Mouse (Mus musculus): ENCODE results near the gene Nceh1.
A peak's percentile ranks its signal among the peaks of the same experiment; 100 is the strongest.

Nceh1 gene

DNA sequence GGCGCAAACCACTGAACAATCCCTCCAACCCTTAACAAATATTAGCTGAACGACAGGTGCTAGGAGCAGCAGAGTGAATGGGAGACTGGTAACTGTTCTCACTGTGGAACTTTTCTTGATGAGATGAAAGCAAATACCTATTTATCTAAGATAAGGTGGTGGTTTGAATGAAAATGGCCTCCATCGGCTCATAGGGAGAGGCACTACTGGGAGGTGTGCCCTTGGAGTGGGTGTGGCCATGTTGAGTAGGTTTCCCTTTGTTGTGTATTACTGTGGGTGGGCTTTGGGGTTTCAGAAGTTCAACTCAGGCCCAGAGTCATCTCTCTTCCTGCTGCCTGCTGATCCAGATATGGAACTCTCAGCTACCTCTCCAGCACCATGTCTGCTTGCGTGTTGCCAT lies 8.1 kb downstream of the Nceh1 start:
- DNase-seq (ENCODE audit: low spot score) = no peak

DNA sequence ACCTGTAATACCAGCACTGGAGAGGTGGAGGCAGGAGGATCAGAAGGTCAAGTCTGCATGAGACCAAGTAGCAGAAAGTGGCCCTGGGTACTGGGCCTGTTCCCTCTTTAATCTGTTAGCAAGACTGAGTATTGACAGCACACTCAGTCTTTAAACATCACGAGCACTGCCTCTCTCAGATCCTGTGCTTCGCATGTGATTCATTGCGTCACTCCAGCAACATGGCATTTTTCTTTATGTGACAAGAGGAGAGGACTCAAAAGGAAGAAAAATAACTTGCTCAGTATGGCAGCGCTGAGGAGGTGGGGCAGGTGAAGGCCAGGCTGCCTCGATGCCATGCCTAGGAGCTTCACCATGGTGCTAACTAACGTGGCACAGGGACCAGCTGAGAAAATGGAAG lies 9.1 kb downstream of the Nceh1 start:
- no peak for DNase-seq (ENCODE audit: low spot score)

DNA sequence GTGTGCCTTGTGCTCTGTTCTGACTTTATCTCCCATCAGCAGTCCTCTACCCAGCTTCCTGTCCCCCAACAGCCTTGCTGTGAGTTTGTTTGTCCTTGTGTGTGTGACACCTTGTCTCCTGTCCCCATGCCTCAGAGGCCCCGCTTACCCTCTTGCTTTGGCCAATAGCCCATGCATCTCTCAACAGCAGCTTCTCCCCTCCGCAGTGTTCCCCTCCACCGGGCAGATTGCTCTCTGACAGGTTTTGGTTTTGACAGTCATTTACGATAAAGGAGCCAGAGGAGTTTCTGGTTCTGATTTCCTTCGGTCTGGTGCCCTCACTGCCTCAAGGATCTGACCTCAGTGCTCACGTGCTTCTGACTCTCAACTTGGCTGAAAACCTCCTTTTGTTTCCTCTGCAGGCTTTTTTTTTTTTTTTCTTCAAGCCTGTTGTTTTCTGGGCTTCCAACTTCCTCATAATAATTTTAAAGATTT lies 11.1 kb downstream of the Nceh1 start:
- peak; percentile 60 for DNase-seq (ENCODE audit: low spot score)

DNA sequence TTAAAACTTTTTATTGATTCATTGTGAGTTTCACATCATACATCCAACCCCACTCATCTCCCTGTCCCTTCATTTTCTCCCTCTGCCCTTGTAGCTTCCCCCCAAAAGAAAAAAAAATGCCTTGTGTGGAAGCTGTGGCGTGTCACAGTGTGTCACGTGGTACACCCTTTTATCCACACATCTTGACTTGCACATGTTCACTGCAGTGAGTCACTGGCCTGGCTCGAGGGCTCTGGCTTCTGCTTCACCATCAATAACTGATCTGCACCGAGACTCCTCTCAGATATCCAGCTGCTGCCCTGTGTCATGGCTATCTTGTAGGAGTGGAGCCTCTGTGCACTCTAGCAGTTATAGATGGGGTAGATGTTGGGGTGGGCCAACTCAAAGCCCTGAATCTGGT lies 12.4 kb downstream of the Nceh1 start:
- no peak for DNase-seq (ENCODE audit: low spot score)

DNA sequence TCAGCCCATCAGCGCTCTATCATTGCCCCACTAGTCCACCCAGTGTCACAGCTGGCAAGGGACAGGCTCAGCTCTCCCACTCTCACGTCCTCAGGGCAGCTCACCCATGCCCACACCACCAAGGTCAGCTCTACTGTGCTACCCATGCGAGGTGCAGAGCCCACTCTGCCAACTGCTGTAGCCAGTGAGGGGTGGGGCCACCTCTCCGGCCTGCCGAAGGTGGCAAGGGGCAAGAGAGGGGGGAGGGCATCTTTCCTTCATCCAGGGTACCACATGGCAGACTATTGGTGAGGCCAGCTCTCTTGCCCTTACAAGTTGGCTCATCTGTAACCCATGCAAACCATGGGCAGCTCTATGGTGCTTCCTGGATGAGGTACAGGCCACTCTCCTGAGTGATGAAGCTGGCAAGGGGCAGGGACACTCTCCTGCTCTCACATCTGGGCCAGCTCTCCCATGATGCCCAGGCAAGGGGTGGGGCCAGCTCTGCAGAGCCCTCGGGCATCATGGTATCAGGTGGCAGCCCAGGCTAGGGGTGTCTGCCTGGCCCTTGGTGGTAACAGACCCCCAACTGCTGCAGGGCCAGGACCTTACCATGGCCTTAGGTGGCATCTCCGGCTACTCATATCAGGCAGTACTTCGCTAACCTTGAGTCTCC lies 12.9 kb downstream of the Nceh1 start:
- no peak for DNase-seq (ENCODE audit: low spot score)

DNA sequence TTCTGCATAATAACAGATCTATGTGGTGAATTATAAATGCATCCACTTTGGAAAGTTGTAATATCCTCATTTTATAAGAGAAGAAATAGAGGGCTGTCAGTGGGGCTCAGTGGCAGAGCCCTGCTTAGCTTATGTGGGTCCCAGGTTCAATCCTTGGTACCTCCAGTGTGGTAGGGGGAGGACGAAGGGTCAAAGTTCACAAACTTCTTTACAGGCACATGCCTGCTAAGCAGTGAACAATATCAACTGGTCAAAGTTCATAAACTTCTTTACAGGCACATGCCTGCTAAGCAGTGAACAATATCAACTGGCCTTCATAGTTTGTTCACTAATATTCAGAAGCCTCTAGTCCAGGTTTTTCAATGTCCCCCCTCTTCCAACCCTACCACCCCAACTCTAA lies 13.8 kb downstream of the Nceh1 start:
- no peak for DNase-seq (ENCODE audit: low spot score)

DNA sequence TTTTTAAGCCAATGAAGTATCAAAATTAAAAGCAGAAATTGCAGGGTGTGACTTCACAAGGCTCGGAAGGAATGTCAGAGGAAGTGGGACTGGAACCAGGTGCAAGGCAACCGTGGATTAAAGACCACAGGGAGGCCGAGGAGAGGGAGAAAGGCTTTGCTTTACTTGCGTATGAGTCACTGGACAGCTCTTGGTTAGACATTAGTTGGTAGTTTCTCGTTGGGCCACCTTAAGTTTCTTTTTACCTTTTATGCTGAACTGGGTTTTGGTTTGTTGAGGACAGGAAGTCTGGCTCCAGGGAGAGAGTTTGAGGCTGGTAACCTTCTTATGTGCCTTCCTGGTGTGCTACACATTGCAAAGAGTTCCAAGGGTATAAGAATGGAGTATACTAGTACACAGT lies 15.1 kb downstream of the Nceh1 start:
- DNase-seq (ENCODE audit: low spot score) = no peak

DNA sequence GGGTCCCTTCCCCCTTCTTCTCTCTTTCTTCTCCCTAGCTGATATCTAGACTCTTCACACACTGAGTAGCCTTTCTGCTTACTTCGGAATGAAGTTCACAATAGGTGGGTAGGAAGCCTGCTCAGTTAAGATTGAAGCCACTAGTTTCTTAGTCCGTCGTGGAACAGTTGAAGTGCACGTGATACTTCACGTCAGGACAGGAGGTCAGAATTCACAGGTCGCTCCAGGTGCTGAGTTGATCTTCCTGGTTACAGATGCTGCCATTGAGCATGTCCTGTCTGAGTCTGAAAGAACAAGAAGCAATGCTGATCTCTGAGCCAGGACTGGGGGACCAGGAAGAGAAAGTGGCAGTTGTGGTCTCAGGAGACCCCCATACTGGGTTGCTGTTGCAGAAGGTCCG lies 16.4 kb downstream of the Nceh1 start:
- DNase-seq (ENCODE audit: low spot score) = no peak

DNA sequence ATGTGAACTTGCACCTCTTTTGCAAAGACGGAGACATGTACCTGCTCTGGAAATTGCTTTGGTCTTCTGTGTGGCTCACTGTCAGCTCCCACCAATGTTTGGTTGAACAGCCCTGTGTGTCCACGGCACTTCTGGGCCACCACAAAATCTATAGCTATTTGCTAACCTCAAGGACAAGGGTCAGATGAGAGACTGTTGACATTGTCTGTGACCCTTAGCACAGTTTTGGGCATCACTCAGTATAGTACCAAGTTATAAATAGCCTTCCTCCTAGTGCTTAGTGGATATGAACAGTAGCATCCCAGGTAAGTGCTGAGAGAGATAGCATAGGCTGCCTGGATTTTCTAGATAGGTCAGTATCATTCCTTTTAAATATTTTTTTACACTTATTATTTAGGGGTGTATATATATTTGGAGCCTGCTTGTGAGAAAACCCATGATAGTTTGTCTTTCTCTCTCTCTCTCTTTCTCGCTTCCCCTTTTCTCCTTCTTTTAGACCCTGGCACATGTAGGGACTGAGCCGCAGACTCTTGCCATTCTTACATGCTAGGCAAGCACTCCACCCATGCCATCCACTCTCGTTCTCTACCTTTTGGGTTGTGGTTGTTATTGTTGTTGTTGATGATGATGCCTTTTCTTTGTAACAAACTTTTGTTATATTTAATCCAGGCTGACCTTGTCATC lies 19.1 kb downstream of the Nceh1 start:
- DNase-seq (ENCODE audit: low spot score) = no peak

DNA sequence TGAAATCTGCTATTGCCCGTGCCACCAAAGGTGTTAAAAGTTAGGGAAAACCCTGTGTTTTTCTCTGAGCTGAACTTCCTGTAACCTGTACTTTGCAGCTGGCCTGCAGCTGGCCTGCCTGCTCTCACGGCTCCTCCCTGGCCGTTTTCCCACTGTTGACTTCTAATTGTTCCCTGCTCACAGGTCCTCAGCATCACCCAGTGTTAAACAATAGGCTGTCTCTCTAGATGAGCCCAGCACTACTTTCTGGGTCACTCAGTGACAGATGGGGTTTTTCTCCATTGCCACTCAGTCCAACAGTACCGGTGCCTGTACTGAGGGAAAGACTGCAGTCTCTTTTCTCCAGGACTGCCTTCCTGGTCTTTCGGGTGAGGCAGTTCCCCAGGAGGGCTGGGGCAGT lies 22.3 kb downstream of the Nceh1 start:
- DNase-seq (ENCODE audit: low spot score) = peak; percentile 53

DNA sequence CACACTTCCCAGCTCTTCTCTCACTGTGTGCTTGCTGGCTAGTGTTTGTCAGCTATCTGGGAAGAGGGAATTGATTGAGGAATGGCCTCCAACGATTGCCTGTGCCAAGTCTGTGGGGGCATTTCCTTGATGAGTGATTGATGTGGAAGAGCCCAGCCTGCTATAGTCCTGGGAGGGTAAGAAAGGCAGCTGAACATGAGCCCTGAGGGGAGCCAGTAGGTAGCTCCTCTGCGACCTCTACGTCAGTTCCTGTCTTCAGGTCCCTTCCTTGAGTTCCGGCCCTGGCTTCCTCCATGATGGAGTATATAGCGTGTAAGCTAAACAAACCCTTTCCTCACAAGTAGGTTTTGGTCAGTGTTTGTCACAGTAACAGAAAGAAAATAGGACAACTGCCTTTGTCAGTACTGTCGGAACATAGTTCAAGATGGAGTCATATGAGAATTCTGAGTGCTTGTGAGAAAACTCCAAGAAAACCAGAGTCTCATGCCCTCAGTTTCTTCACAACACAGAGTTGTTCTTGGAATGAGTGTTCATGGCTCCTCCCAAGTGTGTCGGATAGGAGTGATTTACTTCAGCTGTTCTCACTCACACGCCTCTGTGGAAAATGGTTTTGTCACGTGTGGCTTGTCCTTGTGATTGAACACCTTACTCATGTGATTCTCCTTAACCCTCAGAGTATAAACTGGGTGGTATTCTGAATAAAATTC lies 22.9 kb downstream of the Nceh1 start:
- no peak for DNase-seq (ENCODE audit: low spot score)

DNA sequence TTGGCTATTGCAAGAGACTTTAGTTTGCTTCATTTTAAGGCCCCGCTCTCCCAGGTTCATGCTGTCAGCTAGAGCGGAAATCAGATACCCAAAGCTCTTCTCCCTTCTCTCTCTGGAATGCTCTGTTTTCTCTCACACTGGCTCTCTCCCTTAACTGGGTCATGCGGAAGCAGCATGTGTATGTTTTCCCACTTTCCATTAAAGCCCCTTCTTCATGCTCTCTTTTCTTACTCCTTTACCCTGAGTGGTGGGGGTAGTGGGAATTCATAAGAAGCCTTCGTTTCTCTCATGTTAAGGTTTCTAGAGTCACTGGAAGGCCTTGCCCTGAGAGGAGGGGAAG lies 23.4 kb downstream of the Nceh1 start:
- DNase-seq (ENCODE audit: low spot score) = no peak

DNA sequence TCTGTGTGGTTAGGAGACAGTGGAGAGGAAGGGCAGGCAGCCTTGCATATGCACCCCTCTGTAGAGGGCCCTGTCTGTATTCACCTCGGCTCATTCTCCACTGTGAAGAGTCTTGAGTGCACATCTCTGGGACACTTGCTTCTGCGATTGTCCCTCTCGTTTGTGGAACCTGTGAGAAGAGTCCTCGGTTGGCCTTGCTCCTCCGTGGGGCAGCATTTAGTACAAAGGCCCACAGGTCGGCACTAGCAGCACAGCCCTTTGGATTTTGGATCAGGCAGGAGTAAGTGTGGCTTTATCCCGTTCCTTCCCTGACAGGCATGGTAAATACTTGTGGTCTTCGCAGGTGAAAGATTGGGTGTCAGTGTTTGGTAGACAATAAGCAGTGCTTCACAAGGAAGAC lies 23.8 kb downstream of the Nceh1 start:
- no peak for DNase-seq (ENCODE audit: low spot score)

DNA sequence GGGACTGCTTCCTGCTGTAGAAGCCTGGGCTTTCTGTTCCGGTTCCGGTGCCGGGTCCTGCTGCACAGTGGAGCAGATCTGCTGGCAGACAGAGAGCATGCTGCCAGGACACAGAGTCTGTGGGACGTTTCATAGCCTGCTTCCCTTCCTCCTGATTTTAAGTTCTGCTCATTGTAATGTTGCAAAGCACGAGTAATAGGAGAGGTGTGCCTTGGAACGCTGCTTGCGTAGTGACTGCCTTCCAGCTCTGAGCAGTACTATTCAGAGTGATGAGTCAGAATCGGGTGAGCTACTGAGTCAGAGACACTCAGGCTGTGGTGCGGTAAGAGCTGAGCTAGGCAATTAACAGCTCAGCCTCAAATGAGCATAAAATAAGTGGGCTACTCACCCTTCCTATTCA lies 26.9 kb downstream of the Nceh1 start:
- peak; percentile 60 for DNase-seq (ENCODE audit: low spot score)

DNA sequence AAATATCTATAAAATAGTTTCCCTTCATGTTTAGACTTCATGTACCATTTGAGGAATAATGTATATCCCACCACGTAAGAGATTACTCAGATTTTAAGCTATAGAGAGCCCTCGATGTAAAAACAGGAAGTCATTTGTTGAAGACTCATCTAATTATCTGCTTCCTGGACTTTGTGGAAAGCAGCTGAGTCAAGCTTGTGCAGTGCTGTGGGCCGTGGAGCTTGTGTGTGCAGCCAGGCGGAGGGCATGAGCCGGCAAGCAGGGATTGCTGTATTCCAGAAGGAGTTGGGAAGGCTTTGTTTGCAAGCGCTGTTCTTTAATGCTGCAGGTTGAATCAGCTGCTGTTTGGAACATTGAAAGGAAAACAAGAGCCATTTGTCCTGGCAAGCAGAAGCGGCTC lies 27.5 kb downstream of the Nceh1 start:
- DNase-seq (ENCODE audit: low spot score) = no peak

DNA sequence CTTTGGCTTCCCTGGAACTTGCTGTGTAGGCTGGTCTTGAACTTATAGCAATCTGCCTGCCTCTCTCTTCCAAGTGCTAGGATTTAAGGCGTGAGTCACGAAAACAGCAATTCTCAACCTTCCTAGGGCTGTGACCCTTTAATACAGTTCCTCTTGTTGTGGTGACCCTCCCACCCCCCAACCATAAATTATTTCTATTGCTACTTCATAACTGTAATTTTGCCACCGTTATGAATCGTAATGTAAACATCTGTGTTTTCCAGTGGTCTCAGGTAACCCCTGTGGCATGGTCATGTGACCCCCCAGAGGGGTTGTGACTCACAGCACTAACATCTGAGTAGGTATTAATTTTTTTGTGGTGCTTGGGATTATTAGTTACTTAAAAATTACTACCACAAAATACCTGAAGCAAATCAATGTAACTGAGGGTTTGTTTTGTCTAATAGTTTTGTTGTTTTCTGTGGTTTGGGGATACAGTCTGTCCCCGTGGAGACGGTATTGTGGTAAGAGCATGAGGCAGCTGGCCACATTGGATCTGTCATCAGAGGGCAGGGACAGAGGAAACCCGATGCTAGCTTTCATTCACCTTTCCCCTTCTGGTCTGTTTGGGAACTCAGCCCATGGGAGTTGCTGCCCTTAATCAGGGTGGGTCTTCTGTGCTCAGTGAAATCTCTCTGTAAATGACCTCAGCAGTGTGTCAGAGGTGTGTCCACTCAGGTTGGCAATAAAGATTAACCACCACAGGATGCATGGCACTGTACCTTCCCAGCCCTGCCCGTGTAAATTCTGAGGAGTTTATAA lies 31.5 kb downstream of the Nceh1 start:
- peak; percentile 49 for DNase-seq (ENCODE audit: low spot score)

DNA sequence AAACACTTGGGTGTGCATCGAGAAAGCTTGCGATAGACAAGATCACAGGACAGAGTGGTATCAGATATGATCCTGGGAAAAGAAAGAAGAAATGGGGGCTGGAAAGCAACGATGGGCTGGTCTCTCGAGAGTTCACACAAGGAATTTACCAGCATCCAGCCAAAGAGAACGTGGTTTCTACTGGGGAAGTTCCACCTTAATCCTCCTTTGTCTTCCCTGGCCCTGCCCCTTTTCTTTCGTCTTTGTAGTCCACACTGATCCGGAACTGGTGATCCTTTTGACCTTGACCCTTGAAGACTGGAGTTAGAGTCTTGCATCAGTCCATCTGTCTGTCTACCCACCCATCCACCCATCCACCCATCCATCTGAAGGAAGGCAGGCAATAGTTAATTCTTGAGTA lies 34.6 kb downstream of the Nceh1 start:
- DNase-seq (ENCODE audit: low spot score) = no peak

DNA sequence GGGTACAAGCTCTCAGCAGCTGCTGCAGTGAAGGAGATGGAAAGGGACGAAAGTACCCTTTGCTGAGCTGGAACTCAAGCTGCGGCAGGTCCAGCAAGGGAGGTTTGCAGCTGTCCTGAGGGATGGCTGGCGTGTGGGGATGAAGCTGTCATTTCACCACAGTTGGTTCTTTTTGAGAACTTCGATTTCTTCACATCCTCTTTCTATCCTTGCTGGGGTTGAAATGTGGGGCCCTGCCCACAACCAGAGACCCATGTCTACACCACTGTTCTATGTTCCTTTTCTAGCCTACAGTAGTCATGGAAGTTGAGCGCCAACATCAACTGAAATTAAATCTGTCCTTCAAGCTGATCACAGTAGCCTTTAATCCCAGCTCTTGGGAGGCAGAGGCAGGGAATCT lies 35.8 kb downstream of the Nceh1 start:
- no peak for DNase-seq (ENCODE audit: low spot score)

DNA sequence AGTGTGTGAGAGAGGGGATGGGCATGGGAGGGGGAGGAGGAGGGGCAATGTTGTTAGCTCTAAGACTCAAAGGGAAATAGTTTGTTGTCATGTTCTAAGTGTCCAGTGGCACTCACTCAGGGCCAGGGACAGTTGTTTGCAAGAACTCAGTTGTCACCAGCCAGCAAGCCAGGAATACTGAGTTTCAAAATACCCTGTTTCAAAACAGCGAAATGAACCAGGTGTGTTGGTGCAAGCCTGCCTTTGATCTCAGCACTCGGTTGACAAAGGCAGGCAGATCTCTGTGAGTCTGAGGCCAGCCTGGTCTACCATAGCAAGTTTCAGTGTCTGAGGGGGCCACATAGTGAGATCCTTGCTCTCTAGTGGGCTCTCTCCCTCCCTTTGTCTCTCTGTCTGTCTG lies 39.3 kb downstream of the Nceh1 start:
- no peak for DNase-seq (ENCODE audit: low spot score)

DNA sequence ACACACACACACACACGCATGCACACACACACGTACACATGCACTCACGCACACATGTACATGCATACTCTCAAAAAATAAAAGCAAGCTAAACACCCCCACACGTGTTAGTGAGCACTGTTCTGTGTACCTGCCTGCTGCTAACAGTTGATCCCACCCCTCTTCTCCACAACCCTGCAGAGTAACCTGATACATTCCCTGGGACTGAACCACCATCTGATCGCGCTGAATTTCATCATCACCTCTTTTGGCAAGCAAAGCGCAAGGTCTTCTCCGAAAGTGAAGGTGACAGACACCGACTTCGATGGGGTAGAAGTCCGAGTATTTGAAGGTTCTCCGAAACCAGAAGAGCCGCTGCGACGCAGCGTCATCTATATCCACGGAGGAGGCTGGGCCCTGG lies 39.7 kb downstream of the Nceh1 start:
- DNase-seq (ENCODE audit: low spot score) = no peak

DNA sequence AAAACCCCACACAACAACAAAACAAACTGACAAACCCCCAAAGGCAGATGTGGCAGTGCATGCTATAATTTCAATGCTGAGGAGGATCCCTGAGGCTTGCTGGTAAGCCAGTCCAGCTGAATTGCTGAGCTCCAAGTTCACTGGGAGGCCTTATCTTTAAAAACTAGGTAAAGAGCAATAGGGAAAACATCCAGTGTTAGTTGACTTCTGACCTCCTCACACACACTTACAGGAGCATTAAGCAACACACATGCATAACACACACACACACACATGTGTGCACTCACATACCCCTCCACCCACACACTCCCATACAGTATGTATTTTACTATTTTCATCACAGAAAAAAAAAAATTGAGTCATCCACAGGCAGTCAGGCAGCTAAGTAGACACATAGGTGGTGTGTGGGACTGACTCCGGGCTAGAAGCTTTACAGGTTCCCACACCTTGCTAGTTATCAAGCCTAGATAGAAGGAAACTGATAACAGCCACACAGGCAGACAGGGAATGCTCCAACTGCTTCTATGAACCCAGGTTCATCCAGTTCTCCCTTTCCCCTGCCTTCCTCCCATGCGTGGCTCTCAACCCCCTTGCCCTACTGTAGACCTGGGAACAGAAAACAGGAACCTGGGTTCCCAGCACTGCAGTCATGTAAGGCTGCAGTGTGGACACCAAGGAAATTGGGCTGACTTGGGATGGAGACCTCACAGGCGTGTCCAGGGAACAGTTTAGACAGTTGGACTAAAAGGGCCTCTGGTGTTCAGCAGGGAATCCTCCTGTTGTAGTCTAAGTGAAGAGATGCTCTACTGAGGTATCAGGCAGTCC lies 45.1 kb downstream of the Nceh1 start:
- peak; percentile 41 for DNase-seq (ENCODE audit: low spot score)

All from adipocyte (in vitro differentiated cells).